Mouse (Mus musculus): Measurements from ENCODE around the gene Ssxb5. TPM values are rescaled to one million over a fixed set of nuclear protein-coding genes. Genes with fewer than 3 reads are reported as not detected.

Gene Ssxb5
- not detected for polyA plus RNA-seq (2017; shearing (Covaris generic))

DNA sequence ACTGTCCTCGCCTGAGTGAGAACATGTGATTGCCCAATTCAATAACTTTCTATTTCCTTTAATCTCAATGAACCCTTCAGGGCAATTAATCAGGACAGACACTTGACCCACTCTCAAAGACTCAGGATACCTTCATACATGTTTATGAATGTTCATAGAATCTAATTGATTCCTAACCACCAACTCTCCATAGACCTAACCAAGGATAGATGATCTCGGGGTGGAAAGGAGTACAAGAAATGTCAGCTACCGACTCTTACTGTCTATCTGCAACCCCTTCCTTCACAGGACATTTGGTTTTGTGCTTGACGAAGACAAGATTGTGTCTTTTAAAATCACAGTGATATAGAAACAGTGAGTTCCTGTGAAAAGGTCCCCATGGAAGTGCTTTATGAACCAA lies at the start of gene Ssxb5:
Ssxb5 (plus strand) TSS at position 301 of the 400 bp plus-strand sequence.

DNA sequence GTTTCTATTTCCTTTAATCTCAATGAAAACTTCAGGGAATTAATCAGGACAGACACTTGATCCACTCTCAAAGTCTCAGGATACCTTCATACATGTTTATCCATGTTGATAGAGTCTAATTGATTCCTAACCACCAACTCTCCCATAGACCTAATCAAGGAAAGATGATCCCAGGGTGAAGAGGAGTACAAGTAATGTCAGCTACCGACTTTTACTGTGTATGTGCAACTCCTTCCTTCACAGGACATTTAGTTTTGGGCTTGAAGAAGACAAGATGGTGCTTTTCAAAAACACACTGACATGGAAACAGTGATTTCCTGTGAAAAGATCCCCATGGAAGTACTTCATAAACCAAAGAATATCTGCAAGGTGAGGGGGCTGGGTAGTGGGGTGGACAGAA lies 40.2 kb downstream of the Ssxb5 start, which contains the start of gene Gm6592:
Gm6592 (plus strand) TSS at position 301 of the 400 bp plus-strand sequence.

Other genes starting within 250 kb of the Ssxb5 start
- gene Ssxb3, start 211.9 kb upstream of the Ssxb5 start, polyA plus RNA-seq (2017; shearing (Covaris generic)) = not detected
- gene Ssxb8, start 112.8 kb upstream of the Ssxb5 start, polyA plus RNA-seq (2017; shearing (Covaris generic)) = not detected
- not detected for gene Ssx9, start 55.3 kb upstream of the Ssxb5 start, polyA plus RNA-seq (2017; shearing (Covaris generic))
- gene Gm6592, start 40.3 kb downstream of the Ssxb5 start, polyA plus RNA-seq (2017; shearing (Covaris generic)) = not detected
- not detected for gene Gm5751, start 70.6 kb downstream of the Ssxb5 start, polyA plus RNA-seq (2017; shearing (Covaris generic))
- 1.8 TPM for gene B630019K06Rik, start 88.7 kb downstream of the Ssxb5 start, polyA plus RNA-seq (2017; shearing (Covaris generic))
- gene Fthl17b, start 159.3 kb downstream of the Ssxb5 start, polyA plus RNA-seq (2017; shearing (Covaris generic)) = not detected
- gene Fthl17c, start 172.9 kb downstream of the Ssxb5 start, polyA plus RNA-seq (2017; shearing (Covaris generic)) = not detected
- not detected for gene Fthl17d, start 183.1 kb downstream of the Ssxb5 start, polyA plus RNA-seq (2017; shearing (Covaris generic))
- gene Fthl17e, start 229.8 kb downstream of the Ssxb5 start, polyA plus RNA-seq (2017; shearing (Covaris generic)) = not detected

Data from CD4-positive, CD25-positive, alpha-beta regulatory T cell (primary cell).